Comparison of ENCODE assay signal across 18 mouse cellular contexts in the genomic region with DNA sequence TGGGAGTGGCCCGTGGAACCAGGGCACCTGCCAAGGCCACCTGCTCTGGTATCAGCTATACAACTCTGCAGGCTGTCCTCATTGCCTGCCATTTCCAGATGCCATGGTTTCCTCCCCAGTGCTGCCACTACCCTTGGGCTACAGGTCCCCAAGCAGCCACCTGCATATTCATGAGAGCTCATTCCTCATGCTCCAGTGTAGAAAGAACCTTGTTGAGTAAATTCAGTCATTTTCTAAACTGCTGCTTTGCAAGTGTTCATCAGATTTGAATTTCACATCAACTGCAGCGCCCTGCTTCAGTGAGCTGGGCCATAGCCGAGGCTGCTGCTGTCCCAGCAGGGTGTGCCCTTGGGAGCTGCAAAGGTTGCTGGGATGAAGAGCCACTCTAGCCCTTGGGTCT.
DNase-seq lines count a peak whose midpoint lies in the region; ATAC-seq and TF ChIP-seq lines count a peak whose summit lies in the region.
"Had no signal": no experiment of that assay in that cellular context is flagged by ENCODE, and none has a peak within 500 bp of the region (broad histone marks: within the 10 kb centered on the region; RNA-seq: fewer than 3 reads in every experiment).

No protein-coding gene starts in this region.

- ATAC-seq in forebrain, embryonic 13.5 days = peak; percentile 57; the same call in 1 of the 2 replicates
- ATAC-seq in forebrain, postnatal 0 days = no peak
- ATAC-seq in midbrain, embryonic 13.5 days = 0 out of 2 replicates have a peak, but pooled peaks have one; percentile 37
- no peak for ATAC-seq in midbrain, embryonic 16.5 days
- ATAC-seq: intestine, embryonic 15.5 days; lung, postnatal 0 days; Patski had no signal

- no peak overlapping the region for H3K27ac ChIP-seq in forebrain, embryonic 13.5 days
- no peak overlapping the region for H3K27ac ChIP-seq in forebrain, postnatal 0 days (ENCODE audit: low read depth, low read length)
- H3K27ac ChIP-seq in midbrain, embryonic 13.5 days = peak overlapping the region; percentile 35; the same call in 1 of the 2 replicates
- H3K27ac ChIP-seq in midbrain, embryonic 16.5 days (ENCODE audit: low read length) = no peak overlapping the region
- H3K27ac ChIP-seq: intestine, embryonic 15.5 days; liver, embryonic 13.5 days; midbrain, embryonic 12.5 days had no signal

- WGBS in forebrain, embryonic 13.5 days = 63% methylated on average over 3 of the region's 3 CpGs
- 47% methylated on average over 3 of the region's 3 CpGs for WGBS in forebrain, postnatal 0 days
- WGBS in midbrain, embryonic 13.5 days = 49% methylated on average over 3 of the region's 3 CpGs
- 46% methylated on average over 3 of the region's 3 CpGs for WGBS in midbrain, embryonic 16.5 days

- H3K4me2 ChIP-seq in forebrain, embryonic 13.5 days = no peak overlapping the region
- no peak overlapping the region for H3K4me2 ChIP-seq in forebrain, postnatal 0 days (ENCODE audit: low read depth)
- no peak overlapping the region for H3K4me2 ChIP-seq in midbrain, embryonic 13.5 days (replicated peaks)
- no peak overlapping the region for H3K4me2 ChIP-seq in midbrain, embryonic 16.5 days (ENCODE audit: low read length)
- H3K4me2 ChIP-seq: intestine, embryonic 15.5 days; liver, embryonic 13.5 days; midbrain, embryonic 12.5 days had no signal

- TF ChIP-seq CTCF in forebrain, postnatal 0 days (IDR thresholded peaks at IDR 0.05; ENCODE audit: low read depth) = no peak

- no peaks in the 10 kb centered on the region for H3K9me3 ChIP-seq in forebrain, embryonic 13.5 days (replicated peaks)
- H3K9me3 ChIP-seq in forebrain, postnatal 0 days (ENCODE audit: low read length) = no peaks in the 10 kb centered on the region
- no peaks in the 10 kb centered on the region for H3K9me3 ChIP-seq in midbrain, embryonic 13.5 days
- H3K9me3 ChIP-seq in midbrain, embryonic 16.5 days (replicated peaks; ENCODE audit: control insufficient read depth, low read length, poor library complexity, severe bottlenecking) = no peaks in the 10 kb centered on the region
- H3K9me3 ChIP-seq: intestine, embryonic 15.5 days; liver, embryonic 13.5 days; midbrain, embryonic 12.5 days had no signal

- peaks cover 21% of the 10 kb centered on the region for H3K4me1 ChIP-seq in forebrain, embryonic 13.5 days
- no peaks in the 10 kb centered on the region for H3K4me1 ChIP-seq in forebrain, postnatal 0 days (ENCODE audit: insufficient read depth)
- peaks cover 29% of the 10 kb centered on the region for H3K4me1 ChIP-seq in midbrain, embryonic 13.5 days (replicated peaks)
- peaks cover 11% of the 10 kb centered on the region for H3K4me1 ChIP-seq in midbrain, embryonic 16.5 days (ENCODE audit: control insufficient read depth, insufficient read depth, low read length)
- H3K4me1 ChIP-seq: intestine, embryonic 15.5 days; liver, embryonic 13.5 days had no signal

- DNase-seq in forebrain, postnatal 0 days = no peak
- peak; percentile 39 for DNase-seq in kidney, postnatal 14 days
- peak; percentile 24 to 50 for DNase-seq in thymus, postnatal 36 days
- no peak for DNase-seq in adrenal gland, postnatal 10 days
- DNase-seq in testis, postnatal 10 days (ENCODE audit: low spot score) = no peak
- DNase-seq: cerebellum, adult 9-11 months; heart, postnatal 14 days; left cerebral cortex, postnatal 4 days; liver, embryonic 13.5 days; retina, postnatal 1 day had no signal

- H3K36me3 ChIP-seq in forebrain, embryonic 13.5 days (ENCODE audit: poor library complexity, severe bottlenecking) = no peaks in the 10 kb centered on the region
- no peaks in the 10 kb centered on the region for H3K36me3 ChIP-seq in forebrain, postnatal 0 days (ENCODE audit: insufficient read depth)
- no peaks in the 10 kb centered on the region for H3K36me3 ChIP-seq in midbrain, embryonic 13.5 days
- H3K36me3 ChIP-seq in midbrain, embryonic 16.5 days (ENCODE audit: control insufficient read depth, insufficient read depth, low read length) = no peaks in the 10 kb centered on the region
- H3K36me3 ChIP-seq: intestine, embryonic 15.5 days; liver, embryonic 13.5 days; midbrain, embryonic 12.5 days had no signal

- H3K9ac ChIP-seq in forebrain, embryonic 13.5 days = no peak overlapping the region
- H3K9ac ChIP-seq in forebrain, postnatal 0 days = no peak overlapping the region
- H3K9ac ChIP-seq in midbrain, embryonic 13.5 days (replicated peaks) = no peak overlapping the region
- H3K9ac ChIP-seq in midbrain, embryonic 16.5 days (ENCODE audit: low read depth, low read length) = no peak overlapping the region
- H3K9ac ChIP-seq: intestine, embryonic 15.5 days; liver, embryonic 13.5 days; midbrain, embryonic 12.5 days had no signal

- H3K27me3 ChIP-seq in forebrain, embryonic 13.5 days = no peaks in the 10 kb centered on the region
- no peaks in the 10 kb centered on the region for H3K27me3 ChIP-seq in forebrain, postnatal 0 days (ENCODE audit: insufficient read depth, low read length)
- no peaks in the 10 kb centered on the region for H3K27me3 ChIP-seq in midbrain, embryonic 13.5 days
- H3K27me3 ChIP-seq in midbrain, embryonic 16.5 days (ENCODE audit: control insufficient read depth, insufficient read depth, low read depth, low read length) = no peaks in the 10 kb centered on the region
- H3K27me3 ChIP-seq: intestine, embryonic 15.5 days; liver, embryonic 13.5 days; midbrain, embryonic 12.5 days; Patski had no signal

- no peak overlapping the region for H3K4me3 ChIP-seq in forebrain, embryonic 13.5 days
- no peak overlapping the region for H3K4me3 ChIP-seq in forebrain, postnatal 0 days (ENCODE audit: low read depth, low read length)
- no peak overlapping the region for H3K4me3 ChIP-seq in midbrain, embryonic 13.5 days (replicated peaks)
- no peak overlapping the region for H3K4me3 ChIP-seq in midbrain, embryonic 16.5 days (ENCODE audit: low read depth, low read length)
- H3K4me3 ChIP-seq: erythroblast, embryonic 14.5 days; intestine, embryonic 15.5 days; liver, embryonic 13.5 days; midbrain, embryonic 12.5 days had no signal

Comparison
In these comparisons a context has a peak if more than half of its experiments do, and no peak if none do; other contexts are left out.
1. ATAC-seq: peak in forebrain, embryonic 13.5 days (single experiment) and midbrain, embryonic 13.5 days (single experiment); none in forebrain, postnatal 0 days (single experiment) and midbrain, embryonic 16.5 days (single experiment).
2. DNase-seq: peak in kidney, postnatal 14 days (single experiment) and thymus, postnatal 36 days (2 of 2); none in forebrain, postnatal 0 days (single experiment), adrenal gland, postnatal 10 days (single experiment) and testis, postnatal 10 days (single experiment).